Mouse (Mus musculus): ENCODE measurements around the gene Gm20388.
A peak's percentile ranks its signal among the peaks of the same experiment; 100 is the strongest.

- TF ChIP-seq CTCF (IDR thresholded peaks at IDR 0.05; ENCODE audit: low read depth) (0 out of 2 replicates have a peak, but pooled peaks have one; percentile 12), EP300 (optimal IDR thresholded peaks at IDR 0.05) (no peak)
Observed at GRCm38 (mm10) chr8:121818226-121818625, 1907.6 kb downstream of the Gm20388 start.
